Comparison of ENCODE assay signal across 17 mouse cellular contexts in genomic region chr13:80950803-80951202, GRCm38 (mm10).
"Had no signal": no experiment of that assay in that cellular context is flagged by ENCODE, and none has a peak within 500 bp of the region (broad histone marks: within the 10 kb centered on the region; RNA-seq: fewer than 3 reads in every experiment).

No protein-coding gene starts in this region.

- H3K27ac ChIP-seq: heart, embryonic 10.5 days; heart, embryonic 13.5 days; heart, embryonic 15.5 days; hindbrain, embryonic 10.5 days; hindbrain, embryonic 12.5 days; hindbrain, embryonic 13.5 days; hindbrain, embryonic 14.5 days; hindbrain, embryonic 15.5 days; hindbrain, postnatal 0 days; intestine, embryonic 15.5 days; kidney, embryonic 15.5 days; kidney, postnatal 0 days; left cerebral cortex, adult 2 months had no signal

- H3K4me3 ChIP-seq: heart, embryonic 10.5 days; heart, embryonic 12.5 days; heart, embryonic 13.5 days; heart, embryonic 15.5 days; hindbrain, embryonic 10.5 days; hindbrain, embryonic 12.5 days; hindbrain, embryonic 13.5 days; hindbrain, embryonic 15.5 days; intestine, embryonic 15.5 days; kidney, embryonic 15.5 days; left cerebral cortex, adult 2 months had no signal

- DNase-seq: heart, postnatal 4 days; kidney, postnatal 4 days; layer of hippocampus, postnatal 36 days had no signal
